Mouse (Mus musculus) hindbrain, embryonic 16.5 days (tissue): ENCODE measurements at regions not wholly inside any gene's neighbourhood (a gene's known extent, or its start where the extent isn't known, plus 50 kb on each side); places are given as distances from the start of the nearest gene placed in this dataset.
"Not testable (repeated sequence)": the region's sequence is repeated elsewhere in the genome, so short reads cannot be mapped to it uniquely, and the experiment has no call there.

Experiments
- ATAC-seq: fragments of 200-750 bp; cut with Nextera tagmentation; 2 replicates; pipeline ENCODE4 v1.8.0; 2017; ENCODE audit warnings: moderate TSS enrichment, moderate library complexity
- H3K27ac ChIP-seq: fragments of 300-500 bp; sonication (generic); 2 replicates; pipeline ENCODE4 v1.5.1; 2014; ENCODE audit warnings: low read depth, mild to moderate bottlenecking, control low read depth, low read length, moderate library complexity
- H3K27me3 ChIP-seq: fragments of 300-500 bp; sonication (generic); replicated peaks from 2 replicates; pipeline ENCODE4 v1.6.1; 2014; ENCODE audit warnings: low read length; ENCODE audit not compliant: control insufficient read depth, insufficient read depth
- H3K36me3 ChIP-seq: fragments of 300-500 bp; sonication (generic); 2 replicates; pipeline ENCODE4 v1.6.1; 2014; ENCODE audit warnings: mild to moderate bottlenecking, low read length, moderate library complexity, mixed read lengths; ENCODE audit not compliant: control insufficient read depth, insufficient read depth
- H3K4me1 ChIP-seq: fragments of 300-500 bp; sonication (generic); 2 replicates; pipeline ENCODE4 v1.6.1; 2014; ENCODE audit warnings: low read depth, low read length; ENCODE audit not compliant: control insufficient read depth, insufficient read depth
- H3K4me2 ChIP-seq: fragments of 300-500 bp; sonication (generic); 2 replicates; pipeline ENCODE4 v1.6.1; 2014; ENCODE audit warnings: mild to moderate bottlenecking, low read length, control low read depth, moderate library complexity
- H3K4me3 ChIP-seq: fragments of 300-500 bp; sonication (generic); 2 replicates; pipeline ENCODE4 v1.5.1; 2014; ENCODE audit warnings: mild to moderate bottlenecking, low read length, control low read depth, moderate library complexity
- H3K9ac ChIP-seq: fragments of 300-500 bp; sonication (generic); 2 replicates; pipeline ENCODE4 v1.6.1; 2014; ENCODE audit warnings: low read depth, mild to moderate bottlenecking, control low read depth, low read length, moderate library complexity
- H3K9me3 ChIP-seq: fragments of 300-500 bp; sonication (generic); 2 replicates; pipeline ENCODE4 v1.6.1; 2014; ENCODE audit warnings: mild to moderate bottlenecking, low read length, moderate library complexity; ENCODE audit not compliant: control insufficient read depth
- WGBS: fragments of 180-500 bp; shearing (Covaris S2); extraction: QIAGEN DNeasy Blood & Tissue Kit; methylation state at CpG from one replicate; pipeline ENCODE4 v1.1.7; 2014; 5-methylcytosine and 5-hydroxymethylcytosine counted together

GRCm38 (mm10) chr2:18473361-18473771 lies 80.7 kb upstream of the Dnajc1 start:
- no peaks in the 10 kb centered on the region for H3K9me3 ChIP-seq
- WGBS, result 52% methylated on average over 3 of the region's 3 CpGs
- no peak overlapping the region for H3K4me2 ChIP-seq
- H3K36me3 ChIP-seq, result no peaks in the 10 kb centered on the region
- H3K27ac ChIP-seq, result no peak overlapping the region
- H3K4me3 ChIP-seq, result no peak overlapping the region
- H3K27me3 ChIP-seq, result no peaks in the 10 kb centered on the region
- no peaks in the 10 kb centered on the region for H3K4me1 ChIP-seq
- peak; percentile 80; the same call in 1 of the 2 replicates for ATAC-seq
- no peak overlapping the region for H3K9ac ChIP-seq

GRCm38 (mm10) chr2:18460901-18461300 lies 68.3 kb upstream of the Dnajc1 start:
- ATAC-seq, result no peak
- Histone ChIP-seq H3K27me3 (no peaks in the 10 kb centered on the region), H3K9ac (no peak overlapping the region), H3K4me3 (no peak overlapping the region), H3K36me3 (no peaks in the 10 kb centered on the region), H3K9me3 (peaks cover 3% of the 10 kb centered on the region; the same call in 1 of the 2 replicates), H3K4me1 (no peaks in the 10 kb centered on the region), H3K27ac (no peak overlapping the region), H3K4me2 (no peak overlapping the region)
- 95% methylated on average over 4 of the region's 4 CpGs for WGBS

GRCm38 (mm10) chr2:18460281-18460680 lies 67.7 kb upstream of the Dnajc1 start:
- not testable (repeated sequence) for ATAC-seq, H3K27ac ChIP-seq, H3K36me3 ChIP-seq, H3K4me1 ChIP-seq, H3K9ac ChIP-seq, H3K4me3 ChIP-seq, H3K27me3 ChIP-seq, H3K9me3 ChIP-seq, H3K4me2 ChIP-seq
- 81% methylated on average over 3 of the region's 3 CpGs for WGBS

- not testable (repeated sequence) for H3K9ac ChIP-seq, H3K27ac ChIP-seq, H3K27me3 ChIP-seq, H3K4me2 ChIP-seq, ATAC-seq, H3K4me3 ChIP-seq, H3K4me1 ChIP-seq, H3K9me3 ChIP-seq, H3K36me3 ChIP-seq
- 44% methylated on average over 2 of the region's 2 CpGs for WGBS
These were observed 60.8 kb upstream of the Dnajc1 start for GRCm38 (mm10) chr2:18453426-18453825.

- Histone ChIP-seq H3K9ac (no peak overlapping the region), H3K27me3 (no peaks in the 10 kb centered on the region), H3K4me1 (no peaks in the 10 kb centered on the region), H3K4me3 (no peak overlapping the region), H3K27ac (no peak overlapping the region), H3K9me3 (no peaks in the 10 kb centered on the region), H3K36me3 (no peaks in the 10 kb centered on the region), H3K4me2 (no peak overlapping the region)
- 0 out of 2 replicates have a peak, but pooled peaks have one; percentile 54 for ATAC-seq
- WGBS, result 33% methylated on average over 1 of the region's 1 CpGs
These were observed 53.2 kb upstream of the Dnajc1 start for GRCm38 (mm10) chr2:18445809-18446208.
